Mouse (Mus musculus) testis, adult 2 months (tissue): ENCODE data around the gene Podnl1.

Experiments used
- CTCF ChIP-seq: fragments of 200-500 bp; IDR thresholded peaks from 2 replicates; pipeline ENCODE4 v1.5.1; 2012; ENCODE audit warnings: low read depth, mild to moderate bottlenecking, inconsistent platforms, low read length, moderate library complexity; ENCODE audit not compliant: control insufficient read depth, insufficient read depth, insufficient replicate concordance
- POLR2A ChIP-seq: fragments of 200-500 bp; IDR thresholded peaks from 2 replicates; pipeline ENCODE4 v1.6.1; 2012; ENCODE audit warnings: low read depth, mild to moderate bottlenecking, inconsistent platforms, low read length, moderate library complexity; ENCODE audit not compliant: control insufficient read depth

DNA sequence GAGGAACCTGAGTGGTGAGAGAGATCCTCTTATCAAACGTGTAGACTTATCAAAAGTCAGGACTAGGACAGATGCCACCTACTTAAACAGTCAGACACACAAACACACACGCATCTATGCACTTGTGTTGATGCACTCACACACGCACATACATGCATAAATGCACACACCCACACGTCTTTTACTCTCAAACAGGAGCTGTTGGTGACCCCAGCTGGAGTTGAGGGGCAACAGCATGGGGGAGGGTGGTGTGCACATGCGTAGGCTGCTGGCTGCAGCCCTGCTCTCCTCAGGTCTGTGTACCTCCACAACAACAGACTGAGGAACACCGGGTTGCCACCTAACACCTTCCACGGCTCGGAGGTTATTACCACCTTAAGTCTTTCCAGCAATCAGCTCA lies 2.5 kb downstream of the Podnl1 start:
- TF ChIP-seq CTCF = no peak
- no peak for TF ChIP-seq POLR2A
